Mouse (Mus musculus): ENCODE results near the gene Hist1h2ai. TPM values are rescaled to one million over a fixed set of nuclear protein-coding genes. Genes with fewer than 3 reads are reported as not detected.

The Hist1h2ai gene
- total and polyA plus RNA-seq, 3 experiments, result 6.3 to 880 TPM; not detected in 1

- in situ Hi-C loops (cut with MboI; ENCODE audit: low pct_ligation_motif_present, low pct_unique_long_range_greater_than_20kb, low sequenced_read_pairs) (loop anchor here (25.0 kb wide), 1 partner anchor 1833 kb away; the partner anchor contains the start of genes Hist1h1d, Hist1h2ad, Hist1h2ae and Hist1h2bf), dilution Hi-C loops (cut with MboI; ENCODE audit: extremely low pct_ligation_motif_present, extremely low pct_unique_long_range_greater_than_20kb, low sequenced_read_pairs) (no loop called here)
- no peaks in the 10 kb centered on the region for H3K9me3 ChIP-seq (replicated peaks; ENCODE audit: low read length)
- no peak overlapping the region for H3K4me2 ChIP-seq (ENCODE audit: insufficient read depth, low read depth, poor library complexity, severe bottlenecking)
- no peak for DNase-seq (ENCODE audit: extremely low read depth)
- H3K27ac ChIP-seq (ENCODE audit: insufficient read depth, low read depth), result no peak overlapping the region
- no peaks in the 10 kb centered on the region for H3K36me3 ChIP-seq (replicated peaks in 1 of 2; ENCODE audit: control insufficient read depth in 1 of 2, insufficient read depth in 1 of 2, low read length in 1 of 2)
- no peak overlapping the region for H3K4me3 ChIP-seq (replicated peaks in 1 of 3; ENCODE audit: low read depth in 2 of 3, low read length in 2 of 3, poor library complexity in 1 of 3)
- no peaks in the 10 kb centered on the region for H3K27me3 ChIP-seq (replicated peaks)
- H3K9ac ChIP-seq (ENCODE audit: insufficient read depth, low read depth), result no peak overlapping the region
- H3K79me2 ChIP-seq (replicated peaks; ENCODE audit: control insufficient read depth, extremely low read depth, insufficient read depth, poor library complexity, severe bottlenecking), result no peaks in the 10 kb centered on the region
- no peak for TF ChIP-seq UBTF (IDR thresholded peaks at IDR 0.05; ENCODE audit: low read depth, low read length)
- TF ChIP-seq E2F4 (IDR thresholded peaks at IDR 0.05; ENCODE audit: insufficient replicate concordance, low read depth, low read length), result no peak
- TF ChIP-seq NRF1 (IDR thresholded peaks at IDR 0.05; ENCODE audit: low read depth, low read length), result no peak
- peaks cover 7 to 18% of the 10 kb centered on the region in 2 experiments; a peak in 3 of 4 replicates for H3K4me1 ChIP-seq (ENCODE audit: control insufficient read depth in 1 of 2, insufficient read depth in 2 of 2)
These were observed 13.3 kb downstream of the Hist1h2ai start for GRCm38 (mm10) chr13:21729544-21729943.

GRCm38 (mm10) chr13:21733466-21733865, 17.2 kb downstream of the Hist1h2ai start:
- peak; percentile 61 for DNase-seq (ENCODE audit: extremely low read depth)
- in situ Hi-C loops (cut with MboI; ENCODE audit: low pct_ligation_motif_present, low pct_unique_long_range_greater_than_20kb, low sequenced_read_pairs) (loop anchor here (25.0 kb wide), 1 partner anchor 1829 kb away; the partner anchor contains the start of genes Hist1h1d, Hist1h2ad, Hist1h2ae and Hist1h2bf), dilution Hi-C loops (cut with MboI; ENCODE audit: extremely low pct_ligation_motif_present, extremely low pct_unique_long_range_greater_than_20kb, low sequenced_read_pairs) (no loop called here)
- Histone ChIP-seq H3K9ac (ENCODE audit: insufficient read depth, low read depth) (no peak overlapping the region), H3K79me2 (replicated peaks; ENCODE audit: control insufficient read depth, extremely low read depth, insufficient read depth, poor library complexity, severe bottlenecking) (no peaks in the 10 kb centered on the region), H3K36me3 (replicated peaks in 1 of 2; ENCODE audit: control insufficient read depth in 1 of 2, insufficient read depth in 1 of 2, low read length in 1 of 2) (no peaks in the 10 kb centered on the region), H3K27ac (ENCODE audit: insufficient read depth, low read depth) (peak overlapping the region; percentile 27), H3K27me3 (replicated peaks) (no peaks in the 10 kb centered on the region), H3K4me3 (replicated peaks in 1 of 3; ENCODE audit: low read depth in 2 of 3, low read length in 2 of 3, poor library complexity in 1 of 3) (no peak overlapping the region), H3K4me1 (ENCODE audit: control insufficient read depth in 1 of 2, insufficient read depth in 2 of 2) (peaks cover 7 to 26% of the 10 kb centered on the region in 2 experiments; a peak in 3 of 4 replicates), H3K9me3 (replicated peaks; ENCODE audit: low read length) (no peaks in the 10 kb centered on the region), H3K4me2 (ENCODE audit: insufficient read depth, low read depth, poor library complexity, severe bottlenecking) (no peak overlapping the region)
- TF ChIP-seq RCOR1 (conservative IDR thresholded peaks at IDR 0.05; ENCODE audit: low read depth, low read length) (no peak), MAFK (IDR thresholded peaks at IDR 0.05; ENCODE audit: insufficient replicate concordance, low read length) (no peak), CTCF (conservative IDR thresholded peaks at IDR 0.05 in 1 of 2, IDR thresholded peaks at IDR 0.05 in 1 of 2; ENCODE audit: low read depth in 2 of 2, low read length in 2 of 2) (peak in 1 of 2 experiments; percentile 44; a peak in 2 of 4 replicates), PAX5 (IDR thresholded peaks at IDR 0.05; ENCODE audit: low read length) (no peak)

GRCm38 (mm10) chr13:21734010-21734905, 18.0 kb downstream of the Hist1h2ai start:
- in situ Hi-C loops (cut with MboI; ENCODE audit: low pct_ligation_motif_present, low pct_unique_long_range_greater_than_20kb, low sequenced_read_pairs), result loop anchor here (25.0 kb wide), 1 partner anchor 1828 kb away; the partner anchor contains the start of genes Hist1h1d, Hist1h2ad, Hist1h2ae and Hist1h2bf
- DNase-seq (ENCODE audit: extremely low read depth), result peak; percentile 93
- H3K27me3 ChIP-seq (replicated peaks), result no peaks in the 10 kb centered on the region
- H3K4me2 ChIP-seq (ENCODE audit: insufficient read depth, low read depth, poor library complexity, severe bottlenecking), result peak overlapping the region; percentile 90
- H3K4me3 ChIP-seq (replicated peaks in 1 of 3; ENCODE audit: low read depth in 2 of 3, low read length in 2 of 3, poor library complexity in 1 of 3), result peak overlapping the region; percentile 12 to 32 (median 24)
- H3K9ac ChIP-seq (ENCODE audit: insufficient read depth, low read depth), result peak overlapping the region; percentile 69
- peaks cover 7 to 26% of the 10 kb centered on the region in 2 experiments; a peak in 3 of 4 replicates for H3K4me1 ChIP-seq (ENCODE audit: control insufficient read depth in 1 of 2, insufficient read depth in 2 of 2)
- H3K9me3 ChIP-seq (replicated peaks; ENCODE audit: low read length), result no peaks in the 10 kb centered on the region
- no peaks in the 10 kb centered on the region for H3K36me3 ChIP-seq (replicated peaks in 1 of 2; ENCODE audit: control insufficient read depth in 1 of 2, insufficient read depth in 1 of 2, low read length in 1 of 2)
- dilution Hi-C loops (cut with MboI; ENCODE audit: extremely low pct_ligation_motif_present, extremely low pct_unique_long_range_greater_than_20kb, low sequenced_read_pairs), result no loop called here
- peak overlapping the region; percentile 91 for H3K27ac ChIP-seq (ENCODE audit: insufficient read depth, low read depth)
- H3K79me2 ChIP-seq (replicated peaks; ENCODE audit: control insufficient read depth, extremely low read depth, insufficient read depth, poor library complexity, severe bottlenecking), result no peaks in the 10 kb centered on the region
- TF ChIP-seq E2F4 (IDR thresholded peaks at IDR 0.05; ENCODE audit: insufficient replicate concordance, low read depth, low read length), result no peak
- TF ChIP-seq RCOR1 (conservative IDR thresholded peaks at IDR 0.05; ENCODE audit: low read depth, low read length), result no peak
- no peak for TF ChIP-seq JUN (IDR thresholded peaks at IDR 0.05; ENCODE audit: insufficient read depth, low read depth, low read length)
- peak; percentile 58 for TF ChIP-seq SIN3A (IDR thresholded peaks at IDR 0.05; ENCODE audit: low read length)
- TF ChIP-seq IRF4 (IDR thresholded peaks at IDR 0.05; ENCODE audit: low read depth, low read length), result 0 out of 2 replicates have a peak, but pooled peaks have one; percentile 30
- no peak for TF ChIP-seq POLR2A (IDR thresholded peaks at IDR 0.05; ENCODE audit: low read depth, low read length)
- peak; percentile 80 for TF ChIP-seq MYC (IDR thresholded peaks at IDR 0.05; ENCODE audit: low read depth, low read length)
- no peak for TF ChIP-seq NRF1 (IDR thresholded peaks at IDR 0.05; ENCODE audit: low read depth, low read length)
- TF ChIP-seq CHD1 (IDR thresholded peaks at IDR 0.05; ENCODE audit: low read depth, low read length), result no peak
- peak; percentile 45; the same call in 1 of the 2 replicates for TF ChIP-seq NELFE (IDR thresholded peaks at IDR 0.05; ENCODE audit: low read depth, low read length)
- no peak for TF ChIP-seq KAT2A (IDR thresholded peaks at IDR 0.05; ENCODE audit: insufficient replicate concordance, low read length)
- TF ChIP-seq USF2 (conservative IDR thresholded peaks at IDR 0.05; ENCODE audit: low read depth, low read length), result no peak
- TF ChIP-seq MAX (IDR thresholded peaks at IDR 0.05; ENCODE audit: low read length), result peak; percentile 79
- TF ChIP-seq MAZ (IDR thresholded peaks at IDR 0.05; ENCODE audit: low read depth, low read length), result no peak
- 0 out of 2 replicates have a peak, but pooled peaks have one; percentile 50 for TF ChIP-seq TBP (conservative IDR thresholded peaks at IDR 0.05; ENCODE audit: low read depth, low read length)
- TF ChIP-seq ZMIZ1 (IDR thresholded peaks at IDR 0.05; ENCODE audit: low read depth, low read length), result no peak
- peak; percentile 60 for TF ChIP-seq SMC3 (IDR thresholded peaks at IDR 0.05; ENCODE audit: low read depth, low read length)
- TF ChIP-seq GABPA (IDR thresholded peaks at IDR 0.05; ENCODE audit: insufficient replicate concordance, low read depth, low read length), result no peak

All from CH12.LX (cell line).